16 mouse cellular contexts compared by ENCODE assay signal in genomic region chr14:22902914-22903313, GRCm38 (mm10).
"Had no signal": no experiment of that assay in that cellular context is flagged by ENCODE, and none has a peak within 500 bp of the region (broad histone marks: within the 10 kb centered on the region; RNA-seq: fewer than 3 reads in every experiment).

No protein-coding gene starts in this region.

- H3K9me3 ChIP-seq: liver, embryonic 15.5 days; megakaryocyte, embryonic 14.5 days; midbrain, embryonic 12.5 days; midbrain, embryonic 15.5 days; neural tube, embryonic 12.5 days; stomach, embryonic 15.5 days had no signal

- H3K4me3 ChIP-seq: liver, embryonic 15.5 days; megakaryocyte, embryonic 14.5 days; midbrain, embryonic 12.5 days; midbrain, embryonic 15.5 days; neural tube, embryonic 12.5 days; stomach, embryonic 15.5 days had no signal

- DNase-seq: liver, postnatal 0 days; lung, adult 2 months; lung, postnatal 14 days; lung, postnatal 36 days; right cerebral cortex, postnatal 14 days; thymus, adult 2 months; thymus, postnatal 25 days; thymus, postnatal 4 days had no signal

- H3K4me2 ChIP-seq: liver, embryonic 15.5 days; midbrain, embryonic 12.5 days; midbrain, embryonic 15.5 days; neural tube, embryonic 12.5 days; stomach, embryonic 15.5 days had no signal

- H3K4me1 ChIP-seq: liver, embryonic 15.5 days; megakaryocyte, embryonic 14.5 days had no signal

- H3K27me3 ChIP-seq: liver, embryonic 15.5 days; megakaryocyte, embryonic 14.5 days; midbrain, embryonic 12.5 days; midbrain, embryonic 15.5 days; neural tube, embryonic 12.5 days; stomach, embryonic 15.5 days had no signal

- ATAC-seq: liver, postnatal 0 days; midbrain, embryonic 15.5 days had no signal

- H3K36me3 ChIP-seq: liver, embryonic 15.5 days; midbrain, embryonic 12.5 days; midbrain, embryonic 15.5 days; neural tube, embryonic 12.5 days; stomach, embryonic 15.5 days had no signal

- H3K9ac ChIP-seq: liver, embryonic 15.5 days; liver, postnatal 0 days; midbrain, embryonic 12.5 days; midbrain, embryonic 15.5 days; neural tube, embryonic 12.5 days; stomach, embryonic 15.5 days had no signal

- H3K27ac ChIP-seq: liver, embryonic 15.5 days; macrophage; midbrain, embryonic 12.5 days; midbrain, embryonic 15.5 days; neural tube, embryonic 12.5 days; stomach, embryonic 15.5 days; stomach, postnatal 0 days had no signal
